Mouse (Mus musculus) liver, embryonic 14.5 days (tissue): Measurements from ENCODE around the gene Ltbp2.

Experiments used
- CTCF ChIP-seq: IDR thresholded peaks from 2 replicates; pipeline ENCODE4 v1.5.1; 2016; ENCODE audit warnings: antibody characterized with exemption, low read depth, control low read depth
- EP300 ChIP-seq: IDR thresholded peaks from 2 replicates; pipeline ENCODE4 v1.6.1; 2016; ENCODE audit warnings: antibody characterized with exemption, low read depth

GRCm38 (mm10) chr12:84880091-84880490 is 3.8 kb upstream of the Ltbp2 start:
- TF ChIP-seq CTCF (no peak), EP300 (no peak)
